Mouse (Mus musculus): Measurements from ENCODE around the gene 1600012H06Rik. TPM values are rescaled to one million over a fixed set of nuclear protein-coding genes. Genes with fewer than 3 reads are reported as not detected.
"Not testable (repeated sequence)": the region's sequence is repeated elsewhere in the genome, so short reads cannot be mapped to it uniquely, and the experiment has no call there.

The 1600012H06Rik gene
- polyA plus RNA-seq, 1 experiment from 2014 or later, result 32.1 TPM

DNA sequence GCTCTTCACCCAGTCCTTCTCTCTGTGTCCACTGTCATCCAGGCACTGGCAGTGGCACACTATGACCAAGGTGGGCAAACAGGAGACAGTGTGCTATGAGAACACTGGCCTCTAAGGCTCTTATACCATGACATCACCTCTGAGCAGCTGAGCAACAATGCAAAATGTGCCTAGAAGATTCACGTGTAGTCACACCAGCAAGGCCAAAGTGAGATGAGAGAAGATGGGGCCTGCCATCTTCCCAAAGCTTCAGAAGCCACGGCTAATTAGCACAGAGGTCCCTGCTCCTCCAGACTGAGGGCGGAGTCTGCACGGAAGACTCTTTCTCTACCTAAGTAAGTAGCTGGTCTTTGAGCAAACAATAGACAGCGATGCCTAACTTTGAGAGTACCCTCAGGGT is 14.4 kb upstream of the 1600012H06Rik start:
- WGBS, result 68% methylated on average over 5 of the region's 5 CpGs
- DNase-seq (ENCODE audit: low spot score) (no peak), ATAC-seq (replicated peaks; ENCODE audit: insufficient number of reproducible peaks, low FRiP score, low TSS enrichment, low read depth) (no peak)

DNA sequence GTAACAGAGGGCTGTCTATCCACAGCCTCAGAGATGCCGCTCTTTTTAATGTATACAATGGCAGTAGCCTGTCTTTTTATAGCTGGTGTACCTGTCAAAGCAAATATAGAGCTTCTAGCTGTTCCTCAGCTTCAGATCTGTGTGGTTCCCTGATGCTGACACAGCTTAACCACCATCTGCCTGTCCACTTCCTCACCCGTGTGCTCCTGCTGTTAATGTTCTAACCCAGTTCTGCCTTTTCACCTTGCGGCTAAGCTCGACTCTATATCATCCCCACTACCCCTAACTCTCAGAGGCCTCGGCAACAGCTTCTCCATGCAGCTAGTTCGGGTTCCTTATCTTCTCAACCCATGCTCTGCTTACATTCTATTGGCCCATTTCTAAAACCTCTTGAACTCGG is 12.3 kb upstream of the 1600012H06Rik start:
- no peak for DNase-seq (ENCODE audit: low spot score)
- H3K4me1 ChIP-seq (ENCODE audit: control insufficient read depth, insufficient read depth, low read length), result no peaks in the 10 kb centered on the region
- 86% methylated on average over 7 of the region's 7 CpGs for WGBS

More for the DNA sequence above, 14.4 kb upstream of the 1600012H06Rik start:
- H3K27ac ChIP-seq (replicated peaks; ENCODE audit: low read depth, low read length), result no peak overlapping the region
- H3K4me2 ChIP-seq (ENCODE audit: low read depth, low read length), result no peak overlapping the region
- no peak overlapping the region for H3K9ac ChIP-seq (replicated peaks; ENCODE audit: low read length)
- H3K9me3 ChIP-seq (replicated peaks; ENCODE audit: control insufficient read depth, low read length), result no peaks in the 10 kb centered on the region
- no peaks in the 10 kb centered on the region for H3K4me1 ChIP-seq (ENCODE audit: control insufficient read depth, insufficient read depth, low read length)
- no peak overlapping the region for H3K4me3 ChIP-seq (ENCODE audit: low read depth, low read length)
- no peaks in the 10 kb centered on the region for H3K27me3 ChIP-seq (ENCODE audit: control insufficient read depth, insufficient read depth, low read length)
- no peaks in the 10 kb centered on the region for H3K36me3 ChIP-seq (replicated peaks; ENCODE audit: control insufficient read depth, insufficient read depth, low read depth, low read length)

DNA sequence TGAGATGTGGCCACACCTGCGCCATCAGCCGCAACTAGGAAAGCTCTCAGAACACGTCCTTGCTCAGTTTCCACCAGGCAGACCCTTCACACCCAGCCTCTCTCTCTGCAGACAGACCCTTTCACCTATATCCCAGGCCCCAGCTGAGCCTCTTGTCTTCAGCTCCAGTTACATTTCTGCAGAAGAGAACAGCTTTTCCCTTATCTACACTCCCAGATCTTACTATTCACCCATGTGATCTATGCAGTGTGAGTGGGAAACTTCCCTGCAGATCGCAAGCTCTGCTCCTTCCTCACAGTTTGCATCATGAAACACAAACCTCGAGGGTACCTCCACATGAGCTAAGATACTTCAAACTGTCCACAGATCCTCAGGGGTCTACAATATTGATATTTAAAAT is 11.5 kb upstream of the 1600012H06Rik start:
- DNase-seq (ENCODE audit: low spot score) (no peak), ATAC-seq (replicated peaks; ENCODE audit: insufficient number of reproducible peaks, low FRiP score, low TSS enrichment, low read depth) (no peak)
- Histone ChIP-seq H3K9me3 (replicated peaks; ENCODE audit: control insufficient read depth, low read length) (no peaks in the 10 kb centered on the region), H3K27me3 (ENCODE audit: control insufficient read depth, insufficient read depth, low read length) (no peaks in the 10 kb centered on the region), H3K9ac (replicated peaks; ENCODE audit: low read length) (no peak overlapping the region), H3K4me1 (ENCODE audit: control insufficient read depth, insufficient read depth, low read length) (no peaks in the 10 kb centered on the region), H3K36me3 (replicated peaks; ENCODE audit: control insufficient read depth, insufficient read depth, low read depth, low read length) (no peaks in the 10 kb centered on the region), H3K4me2 (ENCODE audit: low read depth, low read length) (no peak overlapping the region), H3K4me3 (ENCODE audit: low read depth, low read length) (no peak overlapping the region), H3K27ac (replicated peaks; ENCODE audit: low read depth, low read length) (no peak overlapping the region)
- WGBS, result 87% methylated on average over 5 of the region's 5 CpGs

More for the DNA sequence above, 12.3 kb upstream of the 1600012H06Rik start:
- H3K27me3 ChIP-seq (ENCODE audit: control insufficient read depth, insufficient read depth, low read length), result no peaks in the 10 kb centered on the region
- H3K9me3 ChIP-seq (replicated peaks; ENCODE audit: control insufficient read depth, low read length), result no peaks in the 10 kb centered on the region
- no peak overlapping the region for H3K4me2 ChIP-seq (ENCODE audit: low read depth, low read length)
- H3K4me3 ChIP-seq (ENCODE audit: low read depth, low read length), result no peak overlapping the region
- no peak overlapping the region for H3K9ac ChIP-seq (replicated peaks; ENCODE audit: low read length)
- H3K36me3 ChIP-seq (replicated peaks; ENCODE audit: control insufficient read depth, insufficient read depth, low read depth, low read length), result no peaks in the 10 kb centered on the region
- H3K27ac ChIP-seq (replicated peaks; ENCODE audit: low read depth, low read length), result no peak overlapping the region
- no peak for ATAC-seq (replicated peaks; ENCODE audit: insufficient number of reproducible peaks, low FRiP score, low TSS enrichment, low read depth)

GRCm38 (mm10) chr17:14935280-14935679 is 7.7 kb upstream of the 1600012H06Rik start:
- WGBS, result 83% methylated on average over 12 of the region's 14 CpGs

GRCm38 (mm10) chr17:14935841-14936605 is 7.0 kb upstream of the 1600012H06Rik start:
- Histone ChIP-seq H3K4me2 (ENCODE audit: low read depth, low read length) (no peak overlapping the region), H3K36me3 (replicated peaks; ENCODE audit: control insufficient read depth, insufficient read depth, low read depth, low read length) (no peaks in the 10 kb centered on the region), H3K4me1 (ENCODE audit: control insufficient read depth, insufficient read depth, low read length) (no peaks in the 10 kb centered on the region), H3K27me3 (ENCODE audit: control insufficient read depth, insufficient read depth, low read length) (no peaks in the 10 kb centered on the region), H3K27ac (replicated peaks; ENCODE audit: low read depth, low read length) (no peak overlapping the region), H3K9ac (replicated peaks; ENCODE audit: low read length) (no peak overlapping the region), H3K4me3 (ENCODE audit: low read depth, low read length) (no peak overlapping the region), H3K9me3 (replicated peaks; ENCODE audit: control insufficient read depth, low read length) (no peaks in the 10 kb centered on the region)
- ATAC-seq (replicated peaks; ENCODE audit: insufficient number of reproducible peaks, low FRiP score, low TSS enrichment, low read depth), result no peak
- WGBS, result 78% methylated on average over 5 of the region's 5 CpGs
- DNase-seq (ENCODE audit: low spot score), result no peak

More at GRCm38 (mm10) chr17:14935280-14935679, 7.7 kb upstream of the 1600012H06Rik start:
- H3K9me3 ChIP-seq (replicated peaks; ENCODE audit: control insufficient read depth, low read length); H3K4me2 ChIP-seq (ENCODE audit: low read depth, low read length); H3K9ac ChIP-seq (replicated peaks; ENCODE audit: low read length); DNase-seq (ENCODE audit: low spot score); H3K4me3 ChIP-seq (ENCODE audit: low read depth, low read length); H3K27me3 ChIP-seq (ENCODE audit: control insufficient read depth, insufficient read depth, low read length); H3K4me1 ChIP-seq (ENCODE audit: control insufficient read depth, insufficient read depth, low read length); ATAC-seq (replicated peaks; ENCODE audit: insufficient number of reproducible peaks, low FRiP score, low TSS enrichment, low read depth); H3K36me3 ChIP-seq (replicated peaks; ENCODE audit: control insufficient read depth, insufficient read depth, low read depth, low read length); H3K27ac ChIP-seq (replicated peaks; ENCODE audit: low read depth, low read length): not testable (repeated sequence)

DNA sequence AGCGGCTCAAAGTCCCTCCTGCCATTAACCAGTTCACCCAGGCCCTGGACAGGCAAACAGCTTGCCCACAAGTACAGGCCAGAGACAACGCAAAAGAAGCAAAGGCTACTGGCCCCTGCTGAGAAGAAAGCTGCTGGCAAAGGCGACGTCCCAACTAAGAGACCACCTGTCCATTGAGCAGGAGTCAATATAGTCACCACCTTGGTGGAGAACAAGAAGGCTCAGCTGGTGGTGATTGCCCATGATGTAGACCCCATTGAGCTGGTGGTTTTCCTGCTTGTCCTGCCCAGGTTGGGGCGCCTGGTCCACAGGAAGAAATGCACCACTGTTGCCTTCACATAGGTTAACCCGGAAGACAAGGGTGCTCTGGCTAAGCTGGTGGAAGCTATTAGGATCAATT is 803 bp upstream of the 1600012H06Rik start:
- not testable (repeated sequence) for H3K4me1 ChIP-seq (ENCODE audit: control insufficient read depth, insufficient read depth, low read length); H3K36me3 ChIP-seq (replicated peaks; ENCODE audit: control insufficient read depth, insufficient read depth, low read depth, low read length); H3K27ac ChIP-seq (replicated peaks; ENCODE audit: low read depth, low read length); DNase-seq (ENCODE audit: low spot score); ATAC-seq (replicated peaks; ENCODE audit: insufficient number of reproducible peaks, low FRiP score, low TSS enrichment, low read depth); H3K9me3 ChIP-seq (replicated peaks; ENCODE audit: control insufficient read depth, low read length); H3K27me3 ChIP-seq (ENCODE audit: control insufficient read depth, insufficient read depth, low read length)
- Histone ChIP-seq H3K4me3 (ENCODE audit: low read depth, low read length) (peak overlapping the region; percentile 79), H3K4me2 (ENCODE audit: low read depth, low read length) (peak overlapping the region; percentile 80), H3K9ac (replicated peaks; ENCODE audit: low read length) (peak overlapping the region; percentile 77; the same call in 1 of the 2 replicates)
- 67% methylated on average over 6 of the region's 6 CpGs for WGBS

- H3K27ac ChIP-seq (replicated peaks; ENCODE audit: low read depth, low read length), result no peak overlapping the region
Measured at GRCm38 (mm10) chr17:14943729-14944059, 710 bp downstream of the 1600012H06Rik start.

GRCm38 (mm10) chr17:14944551-14944950 is 1.6 kb downstream of the 1600012H06Rik start:
- Histone ChIP-seq H3K4me1 (ENCODE audit: control insufficient read depth, insufficient read depth, low read length) (no peaks in the 10 kb centered on the region), H3K4me2 (ENCODE audit: low read depth, low read length) (no peak overlapping the region), H3K9me3 (replicated peaks; ENCODE audit: control insufficient read depth, low read length) (no peaks in the 10 kb centered on the region), H3K27ac (replicated peaks; ENCODE audit: low read depth, low read length) (no peak overlapping the region), H3K27me3 (ENCODE audit: control insufficient read depth, insufficient read depth, low read length) (no peaks in the 10 kb centered on the region), H3K4me3 (ENCODE audit: low read depth, low read length) (no peak overlapping the region), H3K9ac (replicated peaks; ENCODE audit: low read length) (no peak overlapping the region), H3K36me3 (replicated peaks; ENCODE audit: control insufficient read depth, insufficient read depth, low read depth, low read length) (no peaks in the 10 kb centered on the region)
- DNase-seq (ENCODE audit: low spot score) (no peak), ATAC-seq (replicated peaks; ENCODE audit: insufficient number of reproducible peaks, low FRiP score, low TSS enrichment, low read depth) (no peak)
- WGBS, result 92% methylated on average over 1 of the region's 1 CpGs

More at GRCm38 (mm10) chr17:14943729-14944059, 710 bp downstream of the 1600012H06Rik start:
- DNase-seq (ENCODE audit: low spot score), result no peak
- H3K27me3 ChIP-seq (ENCODE audit: control insufficient read depth, insufficient read depth, low read length), result no peaks in the 10 kb centered on the region
- ATAC-seq (replicated peaks; ENCODE audit: insufficient number of reproducible peaks, low FRiP score, low TSS enrichment, low read depth), result no peak; the same call in 1 of the 2 replicates
- H3K4me3 ChIP-seq (ENCODE audit: low read depth, low read length), result peak overlapping the region; percentile 79
- H3K9me3 ChIP-seq (replicated peaks; ENCODE audit: control insufficient read depth, low read length), result no peaks in the 10 kb centered on the region
- H3K36me3 ChIP-seq (replicated peaks; ENCODE audit: control insufficient read depth, insufficient read depth, low read depth, low read length), result no peaks in the 10 kb centered on the region
- no peaks in the 10 kb centered on the region for H3K4me1 ChIP-seq (ENCODE audit: control insufficient read depth, insufficient read depth, low read length)
- 21% methylated on average over 16 of the region's 16 CpGs for WGBS
- H3K4me2 ChIP-seq (ENCODE audit: low read depth, low read length), result peak overlapping the region; percentile 80
- H3K9ac ChIP-seq (replicated peaks; ENCODE audit: low read length), result peak overlapping the region; percentile 77

All from embryonic facial prominence, embryonic 11.5 days (tissue).